Mouse (Mus musculus) c-Kit-positive CD71-positive TER-119-negative erythroid progenitor cells, embryonic 14.5 days (primary cell): Measurements from ENCODE around the gene Arhgap15.

Source experiments
- DNase-seq: peaks from one replicate; pipeline ENCODE4 v3.0.0-alpha.2; 2013; ENCODE audit warnings: low read depth

Gene Arhgap15

DNA sequence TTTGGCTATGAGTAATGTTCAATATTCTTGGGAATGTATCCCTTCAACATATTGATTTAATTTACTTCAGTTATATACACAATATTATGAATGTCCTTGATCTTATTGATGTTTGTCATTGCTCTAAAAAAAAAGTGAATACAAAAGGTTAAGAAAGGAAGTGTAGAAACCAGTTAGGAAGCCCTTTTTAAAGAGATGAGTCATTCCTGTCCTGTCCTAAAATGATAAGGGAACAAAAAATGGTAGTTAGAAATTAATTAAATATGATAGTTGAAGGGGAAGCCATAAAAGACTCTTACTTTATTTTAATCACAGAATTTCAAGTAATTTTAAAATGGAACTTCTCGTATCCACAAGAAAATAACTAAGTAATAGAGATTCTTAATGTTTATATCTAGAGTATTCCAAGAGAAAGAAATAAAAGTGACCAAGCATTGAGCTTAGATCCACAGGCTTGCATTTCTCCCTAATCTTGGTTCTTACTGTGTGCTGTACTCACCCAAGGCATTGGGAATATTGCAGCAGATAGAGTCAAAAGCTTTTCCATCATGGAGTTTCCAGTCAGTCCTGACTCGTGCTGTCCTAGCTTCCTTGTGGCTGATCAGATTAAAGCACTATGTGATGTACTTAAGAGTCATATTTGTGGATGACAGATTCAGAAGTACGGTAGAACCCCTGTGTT lies 291.0 kb downstream of the Arhgap15 start:
- DNase-seq, result no peak

DNA sequence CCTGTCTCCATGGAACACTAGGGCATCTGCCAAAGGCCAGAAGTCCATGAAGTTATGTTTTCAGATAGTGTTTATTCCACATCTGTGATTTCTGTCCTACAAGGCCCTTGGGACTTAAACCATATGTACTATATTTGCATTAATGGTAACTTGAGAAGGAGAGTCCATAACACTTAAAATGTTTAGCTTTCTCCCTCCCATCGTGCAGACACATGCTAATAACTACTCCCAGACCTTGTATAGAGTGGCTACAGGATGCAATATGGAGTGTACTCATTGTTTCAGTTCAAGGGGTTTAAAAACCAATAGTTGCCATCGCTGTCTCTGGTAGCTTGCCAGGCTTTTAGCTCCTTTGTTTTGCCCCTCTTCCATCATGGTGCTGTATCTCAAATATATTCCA lies 295.5 kb downstream of the Arhgap15 start:
- no peak for DNase-seq

DNA sequence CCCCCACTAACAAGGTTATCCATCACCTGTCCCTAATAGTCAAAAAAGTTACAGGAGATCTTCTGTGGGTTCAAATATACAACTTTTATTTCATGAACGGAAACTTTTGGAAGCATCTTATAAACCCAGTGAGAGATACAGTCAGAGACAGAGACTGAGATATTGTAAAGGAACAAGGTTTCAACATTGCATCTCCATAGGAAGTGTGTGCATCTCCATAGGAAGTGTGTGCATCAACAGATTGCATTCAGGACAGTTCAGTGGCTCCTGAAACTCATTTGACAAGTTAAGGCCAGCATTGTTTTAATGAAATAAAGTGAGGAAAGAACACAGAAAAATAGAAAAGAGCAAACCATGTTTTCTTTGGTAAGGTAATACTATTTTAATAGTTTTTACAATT lies 296.0 kb downstream of the Arhgap15 start:
- DNase-seq, result no peak

GRCm38 (mm10) chr2:44045231-44045630 lies 296.6 kb downstream of the Arhgap15 start:
- DNase-seq, result no peak

DNA sequence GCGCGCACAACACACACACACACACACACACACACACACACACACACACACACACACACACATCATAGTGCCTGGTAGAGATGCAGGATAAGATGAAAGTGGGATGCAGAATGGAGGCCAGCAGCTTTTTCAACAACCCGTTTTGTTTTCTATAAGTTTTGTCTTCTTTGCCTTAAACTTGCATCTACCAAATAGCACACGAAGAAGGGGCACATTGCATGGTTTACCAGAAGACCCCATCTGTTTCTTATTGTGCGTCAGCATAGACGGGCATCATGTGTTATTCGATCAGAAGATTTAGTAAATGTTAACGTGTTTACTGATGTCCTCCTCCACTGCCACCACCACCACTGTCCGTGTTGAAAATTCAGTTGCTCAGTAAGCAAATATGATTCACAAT lies 311.7 kb downstream of the Arhgap15 start:
- no peak for DNase-seq

GRCm38 (mm10) chr2:44060716-44061115 lies 312.1 kb downstream of the Arhgap15 start:
- DNase-seq, result no peak

DNA sequence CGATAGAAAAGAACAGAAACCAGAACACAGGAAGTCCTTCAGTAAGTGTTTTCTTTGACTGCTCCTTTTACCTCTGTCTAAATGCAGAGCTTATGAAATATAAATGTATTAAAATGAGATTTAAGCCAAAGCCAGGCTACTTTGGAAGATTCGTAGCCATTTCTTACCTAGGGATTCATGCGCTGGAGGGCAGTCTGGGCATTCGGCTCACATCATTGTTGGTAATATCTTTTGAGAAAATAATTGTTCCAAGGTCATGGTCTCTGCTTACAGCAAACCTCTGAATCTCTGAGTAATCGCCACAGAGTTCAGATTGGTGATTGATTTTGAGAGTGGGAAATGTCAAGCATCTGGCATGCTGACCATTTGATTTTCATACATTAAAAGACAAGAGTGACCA lies 316.4 kb downstream of the Arhgap15 start:
- DNase-seq, result no peak

DNA sequence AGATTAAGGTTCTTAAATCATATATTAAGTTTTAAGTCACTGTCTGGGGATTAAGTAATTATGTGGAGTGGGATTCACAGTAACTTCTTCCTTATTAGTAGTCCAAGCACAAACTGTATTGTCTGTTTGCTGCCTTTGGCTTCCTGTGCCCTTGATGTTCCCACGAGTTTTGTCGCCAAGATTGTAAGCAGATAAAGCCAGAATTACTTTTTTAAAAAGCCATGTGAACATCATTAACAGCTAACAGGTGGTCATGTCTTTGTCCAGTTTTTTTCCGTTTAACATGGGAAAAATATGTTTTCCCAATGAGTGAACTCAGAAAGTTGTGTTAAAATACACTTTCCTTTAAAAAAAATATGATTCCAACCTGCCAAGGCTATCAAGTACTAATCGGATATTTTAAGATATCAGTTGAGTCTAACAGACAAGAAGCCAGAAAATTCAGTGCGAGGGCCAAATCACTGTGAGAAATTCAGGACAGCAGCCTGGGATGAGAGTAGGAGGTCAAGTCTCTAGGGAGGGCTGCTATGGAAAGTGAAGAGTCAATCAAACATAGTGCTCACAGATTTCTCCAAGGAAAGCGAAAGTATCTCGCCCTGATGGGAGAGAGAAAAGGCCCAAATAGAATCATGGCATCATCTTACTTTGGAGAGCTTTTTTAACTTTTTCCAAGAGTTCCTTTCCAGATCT lies 319.7 kb downstream of the Arhgap15 start:
- DNase-seq, result no peak

DNA sequence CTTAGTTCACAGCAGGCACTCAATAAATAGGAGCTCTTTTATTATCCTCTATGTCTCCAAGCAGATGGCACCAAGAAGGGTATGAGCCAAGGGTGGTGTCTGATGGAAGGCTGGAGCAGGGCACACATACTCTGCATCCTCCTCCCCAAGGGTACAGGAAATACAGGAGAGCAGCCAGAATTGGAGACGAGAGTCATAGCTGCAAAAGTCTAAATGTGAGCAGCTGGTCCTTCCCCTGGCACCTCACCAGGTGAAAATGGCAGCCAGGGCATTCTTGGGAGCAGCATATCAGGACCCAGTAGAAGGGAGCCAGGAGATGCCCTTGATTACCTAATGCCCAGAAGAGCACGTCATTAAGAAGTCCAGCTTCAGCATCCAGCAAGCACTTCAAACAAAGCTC lies 320.3 kb downstream of the Arhgap15 start:
- no peak for DNase-seq

- DNase-seq, result no peak
Observed at GRCm38 (mm10) chr2:44076570-44076969, 327.9 kb downstream of the Arhgap15 start.

DNA sequence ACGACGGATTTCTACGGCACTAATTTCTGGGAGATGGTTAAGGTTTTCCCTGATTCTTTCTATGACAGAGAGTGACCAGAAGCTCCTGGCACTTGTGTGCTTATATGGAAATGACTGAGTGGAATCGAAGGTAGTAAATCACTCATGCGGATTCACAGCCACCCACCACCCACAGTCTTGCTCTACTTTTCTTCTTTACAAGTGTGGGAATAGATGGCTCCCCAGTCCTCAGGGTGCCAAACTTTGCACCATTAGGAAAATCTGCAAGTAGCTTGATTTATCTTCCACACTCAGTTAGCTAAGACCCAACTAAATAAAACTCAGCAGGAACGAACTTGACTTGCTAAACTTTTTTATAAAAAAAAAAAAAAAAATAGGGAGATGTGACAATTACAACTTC lies 331.9 kb downstream of the Arhgap15 start:
- DNase-seq, result no peak

- no peak for DNase-seq
Observed at GRCm38 (mm10) chr2:44081241-44081640, 332.6 kb downstream of the Arhgap15 start.

DNA sequence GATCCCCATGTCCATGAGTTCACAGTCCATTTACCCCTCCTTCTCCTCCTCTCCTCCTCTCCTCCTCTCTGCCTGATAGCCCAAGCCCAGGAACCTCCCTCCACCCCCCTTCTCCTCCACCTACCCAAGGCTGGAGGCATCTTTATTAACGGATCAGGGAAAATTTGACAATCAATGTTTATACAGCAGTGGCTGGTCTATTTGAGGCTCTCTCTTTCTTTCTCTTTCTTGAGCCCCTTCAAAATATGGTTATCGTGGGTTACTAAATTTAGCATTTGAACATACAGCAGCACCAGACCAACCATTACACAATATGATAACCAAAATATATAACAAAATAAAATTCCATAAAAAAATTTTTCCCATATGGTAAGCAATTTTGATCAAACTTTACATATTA lies 335.8 kb downstream of the Arhgap15 start:
- DNase-seq, result no peak

GRCm38 (mm10) chr2:44086403-44087056 lies 337.9 kb downstream of the Arhgap15 start:
- no peak for DNase-seq

DNA sequence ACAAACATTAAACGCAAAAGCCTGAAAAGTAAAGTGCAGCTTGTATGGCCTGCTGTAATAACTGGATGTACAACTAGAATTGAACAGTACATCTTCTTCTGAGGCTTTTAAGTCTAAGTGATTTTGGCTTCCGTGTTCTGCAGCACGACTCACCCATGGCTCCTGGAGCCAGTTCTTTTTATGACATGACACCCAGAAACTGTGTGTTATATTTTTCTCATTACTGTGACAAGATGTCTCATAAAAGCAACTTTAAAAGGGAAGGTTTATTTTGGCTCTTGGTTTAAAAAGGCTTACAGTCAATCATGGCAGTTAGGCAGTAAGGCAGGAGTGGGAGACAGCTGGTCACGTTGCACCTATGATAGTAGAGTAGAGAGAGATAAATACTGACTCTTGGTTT lies 349.9 kb downstream of the Arhgap15 start:
- DNase-seq, result no peak

DNA sequence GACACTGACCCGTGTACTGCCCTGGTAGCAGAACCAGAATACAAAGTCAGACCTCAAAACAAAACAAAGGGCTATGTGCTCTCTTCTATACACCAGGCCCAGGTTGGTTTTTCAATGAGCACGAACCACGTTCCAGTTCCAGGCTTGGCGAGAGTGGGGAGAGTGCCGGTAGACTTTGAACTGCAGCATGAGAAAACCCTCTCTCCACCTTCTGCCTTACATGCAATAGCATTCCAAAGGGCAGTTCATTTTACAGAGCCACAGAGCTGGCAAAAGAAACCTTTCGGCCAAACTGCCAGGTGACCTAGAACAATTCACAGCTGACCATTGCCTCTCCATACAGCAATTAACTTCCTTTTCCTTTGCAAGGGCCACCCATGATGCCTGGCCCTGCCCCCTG lies 353.7 kb downstream of the Arhgap15 start:
- no peak for DNase-seq

GRCm38 (mm10) chr2:44103321-44103720 lies 354.7 kb downstream of the Arhgap15 start:
- no peak for DNase-seq

DNA sequence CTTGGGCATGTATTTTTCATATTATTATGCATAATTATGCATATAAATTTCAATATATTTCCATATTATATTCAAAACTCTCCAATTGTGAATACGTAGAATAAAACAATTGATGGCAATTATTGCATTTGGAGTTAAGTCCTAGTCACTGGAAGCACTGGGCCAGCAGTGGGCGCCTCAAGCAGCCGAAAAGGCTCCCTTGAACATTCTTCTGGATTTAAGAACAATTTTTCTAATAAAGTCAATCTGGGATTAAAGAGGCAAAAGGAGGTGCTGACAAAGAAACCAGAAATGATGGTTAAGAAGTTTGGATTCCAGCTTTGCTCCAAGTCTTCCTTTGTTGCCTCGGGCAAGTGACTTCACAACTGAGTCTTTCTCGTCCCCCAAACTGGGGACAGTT lies 355.1 kb downstream of the Arhgap15 start:
- DNase-seq, result no peak

GRCm38 (mm10) chr2:44104282-44105197 lies 355.9 kb downstream of the Arhgap15 start:
- no peak for DNase-seq

- no peak for DNase-seq
Observed at GRCm38 (mm10) chr2:44105198-44105555, 356.6 kb downstream of the Arhgap15 start.

DNA sequence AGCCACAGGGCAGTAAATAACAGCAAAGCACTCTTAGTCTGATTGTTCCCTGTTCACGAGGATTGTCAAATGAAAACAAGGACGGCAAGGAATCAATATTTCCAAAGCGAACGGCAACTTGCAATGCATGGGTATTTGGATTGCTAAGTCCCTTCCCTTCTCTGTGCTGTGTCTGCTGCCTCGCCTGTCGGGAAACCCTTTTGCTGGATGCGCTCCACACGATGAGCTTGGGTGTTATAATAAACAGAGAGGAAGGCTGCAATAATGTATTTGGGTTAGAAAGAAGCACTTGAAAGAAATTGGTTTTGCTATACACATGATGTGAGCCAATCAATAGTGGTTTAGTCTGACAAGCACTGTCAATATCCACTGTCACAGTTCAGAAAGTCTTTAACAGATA lies 357.7 kb downstream of the Arhgap15 start:
- no peak for DNase-seq

DNA sequence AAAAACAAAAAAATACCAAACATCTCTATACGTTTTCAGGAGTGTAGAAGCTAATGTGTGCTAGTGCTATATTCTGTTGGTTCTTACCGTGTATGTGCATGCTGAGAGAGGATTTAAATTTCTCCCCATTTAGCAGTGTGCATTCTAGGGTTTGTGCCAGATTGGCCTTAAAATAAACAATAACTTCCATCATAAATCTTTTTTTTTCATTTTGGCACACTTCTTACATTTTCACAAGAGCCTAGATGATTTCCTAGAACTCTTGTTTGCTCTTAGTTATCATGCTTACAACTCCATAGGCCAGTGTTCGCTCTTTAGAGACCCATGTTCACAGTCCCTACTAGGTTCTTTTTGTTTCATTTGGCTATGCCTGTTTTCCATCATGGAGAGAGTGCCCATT lies 362.7 kb downstream of the Arhgap15 start:
- no peak for DNase-seq
